Mouse (Mus musculus) embryonic facial prominence, embryonic 12.5 days (tissue): ENCODE results near the gene Tbrg4. TPM values are rescaled to one million over a fixed set of nuclear protein-coding genes. Genes with fewer than 3 reads are reported as not detected.

Source experiments
- ATAC-seq: fragments of 200-750 bp; cut with Nextera tagmentation; 2 replicates; pipeline ENCODE4 v1.8.0; 2017; ENCODE audit not compliant: insufficient number of reproducible peaks, insufficient read depth, low FRiP score, low TSS enrichment
- H3K27ac ChIP-seq: fragments of 300-500 bp; sonication (generic); 2 replicates; pipeline ENCODE4 v1.5.1; 2016; ENCODE audit warnings: mild to moderate bottlenecking
- H3K27me3 ChIP-seq: fragments of 300-500 bp; sonication (generic); 2 replicates; pipeline ENCODE4 v1.6.1; 2016; ENCODE audit warnings: mild to moderate bottlenecking, moderate library complexity
- H3K36me3 ChIP-seq: fragments of 300-500 bp; sonication (generic); 2 replicates; pipeline ENCODE4 v1.6.1; 2016; ENCODE audit warnings: mild to moderate bottlenecking
- H3K4me1 ChIP-seq: fragments of 300-500 bp; sonication (generic); 2 replicates; pipeline ENCODE4 v1.6.1; 2016
- H3K4me2 ChIP-seq: fragments of 300-500 bp; sonication (generic); replicated peaks from 2 replicates; pipeline ENCODE4 v1.6.1; 2016; ENCODE audit warnings: mild to moderate bottlenecking, moderate library complexity
- H3K4me3 ChIP-seq: fragments of 300-500 bp; sonication (generic); 2 replicates; pipeline ENCODE4 v1.5.1; 2016; ENCODE audit warnings: mild to moderate bottlenecking
- H3K9ac ChIP-seq: fragments of 300-500 bp; sonication (generic); 2 replicates; pipeline ENCODE4 v1.6.1; 2016; ENCODE audit warnings: mild to moderate bottlenecking, moderate library complexity
- H3K9me3 ChIP-seq: fragments of 300-500 bp; sonication (generic); 2 replicates; pipeline ENCODE4 v1.6.1; 2016; ENCODE audit warnings: mild to moderate bottlenecking, moderate library complexity
- WGBS: fragments of 180-500 bp; shearing (Covaris S2); methylation state at CpG from one replicate; pipeline ENCODE4 v1.1.7; 2016; 5-methylcytosine and 5-hydroxymethylcytosine counted together
- polyA plus RNA-seq: library from polyadenylated mRNA; unstranded; fragments of >200 nt; fragmentation: Nextera tagmentation; extraction: Ambion mirVana; gene quantifications from 2 replicates; pipeline ENCODE4 v1.2.1, GENCODE M21; 2016

The Tbrg4 gene
- polyA plus RNA-seq, 1 experiment from 2014 or later, result 43.0 TPM

- 94% methylated on average over 12 of the region's 12 CpGs for WGBS
- H3K27me3 ChIP-seq, result no peaks in the 10 kb centered on the region
- no peak overlapping the region for H3K9ac ChIP-seq
- H3K4me2 ChIP-seq, result no peak overlapping the region
- H3K4me1 ChIP-seq, result no peaks in the 10 kb centered on the region
- H3K27ac ChIP-seq, result no peak overlapping the region
- H3K9me3 ChIP-seq, result no peaks in the 10 kb centered on the region
- no peak for ATAC-seq
- no peak overlapping the region for H3K4me3 ChIP-seq
- H3K36me3 ChIP-seq, result peaks cover 78% of the 10 kb centered on the region
These were observed 10.3 kb downstream of the Tbrg4 start for GRCm38 (mm10) chr11:6615250-6616205.

DNA sequence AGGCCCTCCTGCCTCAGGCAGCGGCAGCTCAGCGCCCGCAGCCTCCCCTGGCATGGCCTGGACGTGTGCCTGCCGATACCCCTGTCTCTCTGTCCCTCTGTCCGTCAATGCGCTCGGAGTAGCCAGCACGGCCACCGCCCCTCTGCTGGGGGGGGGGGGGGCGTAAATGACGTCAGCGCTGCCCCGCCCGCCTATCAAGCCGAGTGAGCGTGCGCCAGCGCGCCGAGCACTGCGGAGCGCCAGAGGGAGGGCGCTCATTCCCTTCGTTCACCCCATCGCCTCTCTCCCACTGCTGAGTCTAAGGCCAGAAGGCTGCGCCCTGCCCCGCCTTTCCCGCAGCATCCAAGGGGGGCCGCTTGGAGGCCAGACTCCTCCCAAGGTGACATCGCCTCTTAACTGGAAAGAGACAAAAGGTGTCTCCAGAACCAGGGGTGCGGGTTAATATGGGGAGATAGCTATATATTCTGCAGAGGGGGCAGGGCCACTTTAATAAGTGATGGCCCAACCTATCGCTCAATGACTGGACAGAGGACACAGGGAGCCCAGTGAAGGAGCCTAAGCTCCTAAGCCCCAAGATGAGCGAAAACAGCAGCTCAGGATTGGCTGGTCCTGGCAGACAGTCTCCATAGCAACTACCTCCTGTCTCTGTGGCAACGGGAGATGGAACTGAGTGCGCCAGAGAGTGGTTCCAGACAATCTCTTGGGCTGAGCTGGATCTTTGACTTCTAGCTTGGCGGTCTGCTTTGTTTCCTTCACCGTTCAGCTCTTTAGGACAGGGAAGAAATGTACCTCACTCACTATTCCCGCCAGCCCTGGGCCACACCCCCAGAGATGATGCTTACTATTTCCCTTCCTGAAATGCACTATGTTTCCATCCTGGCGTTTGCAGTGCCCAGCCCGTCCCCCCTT lies 20.1 kb downstream of the Tbrg4 start, which contains the start of gene Nacad:
Gene Nacad (minus strand): TSS at position 563 of the 909 bp plus-strand sequence.
- Histone ChIP-seq H3K27me3 (peaks cover 39% of the 10 kb centered on the region), H3K9ac (peak within 1 kb of the TSS; percentile 38), H3K4me3 (peak within 1 kb of the TSS; percentile 41), H3K4me2 (peak within 1 kb of the TSS; percentile 67), H3K9me3 (no peaks in the 10 kb centered on the region), H3K4me1 (peaks cover 19% of the 10 kb centered on the region), H3K27ac (0 out of 2 replicates have a peak within 1 kb of the TSS, but pooled peaks have one; percentile 6), H3K36me3 (no peaks in the 10 kb centered on the region)
- ATAC-seq, result peak; percentile 50
- WGBS, result 8% methylated on average over 36 of the region's 41 CpGs

DNA sequence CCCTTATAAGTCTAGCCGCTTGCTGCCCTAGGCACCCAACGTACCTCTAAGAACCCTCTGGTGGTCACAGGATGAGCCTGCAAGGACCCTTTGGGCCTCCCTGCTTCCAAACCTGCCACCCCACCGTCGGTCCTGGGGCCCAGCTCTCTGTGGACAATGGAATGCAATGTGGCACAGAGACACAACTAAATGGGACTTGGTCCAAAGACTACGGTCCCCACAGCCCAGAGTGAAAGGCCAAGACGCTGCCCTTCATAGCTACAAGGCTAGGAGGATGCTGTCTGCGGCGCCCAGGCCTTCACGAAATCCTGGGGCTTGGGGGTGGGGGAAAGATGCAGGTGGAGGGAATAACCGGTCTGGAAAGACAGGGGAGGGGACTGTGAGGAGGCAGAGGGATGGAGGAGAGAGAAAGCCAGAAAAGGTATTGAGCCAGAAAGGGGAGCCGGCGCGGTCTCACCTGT lies 20.8 kb downstream of the Tbrg4 start:
- H3K4me1 ChIP-seq, result peaks cover 19% of the 10 kb centered on the region
- H3K27ac ChIP-seq, result 0 out of 2 replicates have a peak overlapping the region, but pooled peaks have one; percentile 6
- H3K9ac ChIP-seq, result peak overlapping the region; percentile 38
- peaks cover 39% of the 10 kb centered on the region for H3K27me3 ChIP-seq
- no peaks in the 10 kb centered on the region for H3K9me3 ChIP-seq
- WGBS, result 16% methylated on average over 13 of the region's 13 CpGs
- 0 out of 2 replicates have a peak, but pooled peaks cover 3% of the 10 kb centered on the region for H3K36me3 ChIP-seq
- H3K4me2 ChIP-seq, result peak overlapping the region; percentile 67
- peak overlapping the region; percentile 41 for H3K4me3 ChIP-seq
- no peak for ATAC-seq

GRCm38 (mm10) chr11:6604604-6604936 lies 21.3 kb downstream of the Tbrg4 start:
- Histone ChIP-seq H3K4me3 (peak overlapping the region; percentile 41), H3K36me3 (0 out of 2 replicates have a peak, but pooled peaks cover 3% of the 10 kb centered on the region), H3K4me1 (peaks cover 19% of the 10 kb centered on the region), H3K4me2 (peak overlapping the region; percentile 67), H3K9ac (no peak overlapping the region), H3K27ac (0 out of 2 replicates have a peak overlapping the region, but pooled peaks have one; percentile 6), H3K9me3 (no peaks in the 10 kb centered on the region), H3K27me3 (peaks cover 39% of the 10 kb centered on the region)
- ATAC-seq, result no peak

DNA sequence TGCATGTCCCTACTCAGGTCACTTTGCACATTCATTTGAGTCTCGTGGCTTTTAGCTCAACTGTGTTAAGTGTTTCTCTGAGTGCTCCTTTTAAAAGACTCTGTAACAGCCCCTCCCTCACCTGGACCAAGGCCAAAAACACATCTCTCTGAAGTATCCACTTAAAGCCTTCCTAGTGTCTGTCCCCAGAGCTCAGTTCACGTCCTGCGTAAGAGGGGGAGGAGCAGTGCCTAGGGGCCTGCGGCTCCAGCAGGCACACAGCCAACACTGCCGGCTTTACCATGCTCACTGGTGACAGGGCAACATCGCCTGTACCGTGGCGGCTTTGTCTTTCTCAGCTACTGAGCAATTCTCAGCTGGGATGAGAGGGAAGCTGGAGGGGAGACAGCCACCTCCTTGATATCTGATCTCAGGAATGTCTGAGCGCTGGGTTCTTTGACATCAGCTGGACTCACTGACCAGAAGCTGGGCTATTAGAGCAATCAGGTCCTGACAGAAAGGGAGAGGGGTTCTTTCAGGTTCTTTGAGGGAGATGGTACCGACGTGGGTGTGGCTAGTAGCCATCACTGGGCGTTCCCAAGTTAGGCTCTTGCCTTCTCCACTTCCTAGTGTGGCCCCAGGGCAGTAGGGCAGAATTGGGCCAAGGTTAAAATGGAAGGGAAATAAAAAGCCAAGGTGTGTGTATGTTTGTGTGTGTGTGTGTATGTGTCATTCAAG lies 21.8 kb downstream of the Tbrg4 start:
- 0 out of 2 replicates have a peak, but pooled peaks cover 3% of the 10 kb centered on the region for H3K36me3 ChIP-seq
- WGBS, result 15% methylated on average over 12 of the region's 12 CpGs
- H3K4me1 ChIP-seq, result peaks cover 22% of the 10 kb centered on the region
- H3K4me2 ChIP-seq, result peak overlapping the region; percentile 67
- peak overlapping the region; percentile 41; the same call in 1 of the 2 replicates for H3K4me3 ChIP-seq
- no peak overlapping the region for H3K27ac ChIP-seq
- peaks cover 39% of the 10 kb centered on the region for H3K27me3 ChIP-seq
- no peaks in the 10 kb centered on the region for H3K9me3 ChIP-seq
- H3K9ac ChIP-seq, result 0 out of 2 replicates have a peak overlapping the region, but pooled peaks have one; percentile 15
- 0 out of 2 replicates have a peak, but pooled peaks have one; percentile 29 for ATAC-seq

- no peak for ATAC-seq
- Histone ChIP-seq H3K4me1 (peaks cover 30% of the 10 kb centered on the region), H3K9ac (no peak overlapping the region), H3K9me3 (no peaks in the 10 kb centered on the region), H3K4me3 (no peak overlapping the region), H3K4me2 (peak overlapping the region; percentile 67; the same call in 1 of the 2 replicates), H3K27ac (no peak overlapping the region), H3K27me3 (peaks cover 39% of the 10 kb centered on the region), H3K36me3 (peaks cover 4% of the 10 kb centered on the region; the same call in 1 of the 2 replicates)
- 81% methylated on average over 9 of the region's 9 CpGs for WGBS
These were observed 22.6 kb downstream of the Tbrg4 start for GRCm38 (mm10) chr11:6603224-6603623.

GRCm38 (mm10) chr11:6602662-6603061 lies 23.2 kb downstream of the Tbrg4 start:
- Histone ChIP-seq H3K36me3 (peaks cover 10% of the 10 kb centered on the region), H3K27me3 (peaks cover 39% of the 10 kb centered on the region), H3K4me2 (no peak overlapping the region), H3K9ac (no peak overlapping the region), H3K27ac (no peak overlapping the region), H3K9me3 (no peaks in the 10 kb centered on the region), H3K4me3 (no peak overlapping the region), H3K4me1 (peaks cover 33% of the 10 kb centered on the region)
- 74% methylated on average over 9 of the region's 9 CpGs for WGBS
- no peak for ATAC-seq

DNA sequence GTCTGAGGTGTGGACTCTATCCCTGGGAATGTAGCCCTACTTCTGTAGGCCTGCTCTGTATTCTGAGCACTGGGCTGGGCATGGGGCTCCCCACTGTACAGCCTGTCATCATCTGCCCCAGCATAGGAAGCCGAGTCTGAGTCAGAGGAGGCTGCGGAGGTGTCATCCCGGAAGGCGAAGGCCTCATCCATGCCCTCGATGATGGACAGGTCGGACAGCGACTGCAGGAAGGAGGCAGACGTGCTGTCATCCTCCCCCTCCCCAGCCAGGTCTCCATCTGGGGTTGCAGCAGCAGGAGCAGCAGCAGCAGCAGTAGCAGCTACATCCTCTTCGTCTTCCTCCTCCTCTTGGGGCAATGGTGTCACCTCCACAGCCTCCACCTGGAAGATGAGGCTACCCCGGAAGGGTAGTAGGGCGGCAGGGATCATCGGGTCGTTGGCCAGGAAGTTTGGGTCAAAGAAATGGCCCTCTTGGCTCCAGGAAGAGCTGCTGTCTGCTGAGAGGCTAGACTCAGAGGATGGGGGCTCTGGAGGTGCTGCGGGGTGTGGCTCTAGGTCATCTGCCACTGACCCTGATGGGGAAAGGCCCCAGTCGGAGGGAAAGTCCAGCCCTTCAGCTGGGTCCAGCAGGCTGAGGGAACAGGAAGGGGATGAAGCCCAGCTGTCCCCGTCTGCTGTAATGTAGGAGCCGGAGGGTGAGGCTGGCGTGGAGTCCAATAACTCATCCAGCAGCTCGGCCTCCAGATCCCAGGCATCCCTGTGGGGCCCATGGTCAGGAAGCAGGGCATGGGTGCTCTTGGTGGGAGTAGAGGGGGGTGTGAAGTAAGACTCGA lies 24.0 kb downstream of the Tbrg4 start:
- Histone ChIP-seq H3K27me3 (peaks cover 38% of the 10 kb centered on the region), H3K4me3 (no peak overlapping the region), H3K4me1 (peaks cover 33% of the 10 kb centered on the region), H3K36me3 (peaks cover 18% of the 10 kb centered on the region), H3K9ac (no peak overlapping the region), H3K27ac (no peak overlapping the region), H3K9me3 (no peaks in the 10 kb centered on the region), H3K4me2 (no peak overlapping the region)
- ATAC-seq, result no peak
- 73% methylated on average over 20 of the region's 20 CpGs for WGBS

DNA sequence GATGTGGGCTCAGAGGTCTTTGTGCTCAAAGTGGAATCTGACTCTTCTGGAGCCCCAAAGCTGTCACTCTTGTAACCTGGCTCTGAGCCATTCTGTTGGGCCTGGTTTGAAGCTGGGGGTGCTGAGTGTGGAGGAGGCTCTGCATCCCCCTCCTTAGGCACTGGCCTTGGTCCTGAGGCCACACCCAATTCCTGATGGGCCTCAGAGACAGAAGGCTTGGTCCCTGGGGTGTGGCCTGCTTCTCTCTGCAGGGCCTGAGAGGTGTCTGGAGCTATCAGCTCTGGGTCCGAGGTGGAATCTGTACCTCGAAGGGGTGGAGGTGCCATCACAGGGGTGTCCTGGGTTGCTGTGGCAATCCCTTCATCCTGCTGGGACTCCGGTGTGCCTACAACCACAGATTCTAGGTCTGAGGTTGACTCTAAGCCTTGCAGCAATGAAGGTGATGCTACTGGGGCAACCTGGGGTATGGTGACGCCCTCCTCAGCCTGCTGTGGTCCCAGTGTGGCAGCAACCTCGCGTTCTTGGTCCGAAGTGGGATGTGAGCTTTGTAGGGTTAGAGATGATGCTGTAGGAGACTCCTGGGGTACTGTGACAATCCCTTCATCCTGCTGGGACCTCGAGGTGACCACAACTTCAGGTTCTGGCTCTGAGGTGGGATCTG lies 25.5 kb downstream of the Tbrg4 start:
- H3K36me3 ChIP-seq, result peaks cover 32% of the 10 kb centered on the region
- no peak overlapping the region for H3K27ac ChIP-seq
- H3K4me3 ChIP-seq, result no peak overlapping the region
- H3K4me2 ChIP-seq, result no peak overlapping the region
- no peaks in the 10 kb centered on the region for H3K9me3 ChIP-seq
- peaks cover 30% of the 10 kb centered on the region for H3K4me1 ChIP-seq
- no peak for ATAC-seq
- peaks cover 23% of the 10 kb centered on the region for H3K27me3 ChIP-seq
- WGBS, result 86% methylated on average over 8 of the region's 8 CpGs
- no peak overlapping the region for H3K9ac ChIP-seq

GRCm38 (mm10) chr11:6599831-6600230 lies 26.0 kb downstream of the Tbrg4 start:
- H3K27ac ChIP-seq, result no peak overlapping the region
- no peak overlapping the region for H3K9ac ChIP-seq
- no peak overlapping the region for H3K4me2 ChIP-seq
- peaks cover 17% of the 10 kb centered on the region for H3K27me3 ChIP-seq
- H3K4me3 ChIP-seq, result no peak overlapping the region
- H3K9me3 ChIP-seq, result no peaks in the 10 kb centered on the region
- peaks cover 24% of the 10 kb centered on the region for H3K4me1 ChIP-seq
- H3K36me3 ChIP-seq, result peaks cover 38% of the 10 kb centered on the region
- no peak for ATAC-seq
- 83% methylated on average over 6 of the region's 6 CpGs for WGBS
